Mouse (Mus musculus) E14TG2a.4 (cell line): Measurements from ENCODE around the gene Rbm39.
A peak's percentile ranks its signal among the peaks of the same experiment; 100 is the strongest.

Experiments
- H3K27me3 ChIP-seq: 2 replicates; pipeline ENCODE4 v1.6.1; 2014; ENCODE audit warnings: low read length, control low read depth; ENCODE audit not compliant: insufficient read depth
- H3K36me3 ChIP-seq: 2 replicates; pipeline ENCODE4 v1.6.1; 2014; ENCODE audit warnings: low read length, control low read depth; ENCODE audit not compliant: insufficient read depth
- H3K4me1 ChIP-seq: replicated peaks from 2 replicates; pipeline ENCODE4 v1.6.1; 2014; ENCODE audit warnings: low read depth, low read length, control low read depth
- H3K4me3 ChIP-seq: replicated peaks from 2 replicates; pipeline ENCODE4 v1.5.1; 2014; ENCODE audit warnings: mild to moderate bottlenecking, low read length
- H3K9me3 ChIP-seq: 2 replicates; pipeline ENCODE4 v1.6.1; 2014; ENCODE audit warnings: low read length, control low read depth
- CTCF ChIP-seq: conservative IDR thresholded peaks from 2 replicates; pipeline ENCODE4 v1.5.1; 2014; ENCODE audit warnings: low read length
- NANOG ChIP-seq: IDR thresholded peaks from 2 replicates; pipeline ENCODE4 v1.6.1; 2014; ENCODE audit warnings: borderline replicate concordance, low read length, mixed read lengths
- POU5F1 ChIP-seq: IDR thresholded peaks from 2 replicates; pipeline ENCODE4 v1.6.1; 2014; ENCODE audit warnings: low read length, borderline replicate concordance

Rbm39 gene

DNA sequence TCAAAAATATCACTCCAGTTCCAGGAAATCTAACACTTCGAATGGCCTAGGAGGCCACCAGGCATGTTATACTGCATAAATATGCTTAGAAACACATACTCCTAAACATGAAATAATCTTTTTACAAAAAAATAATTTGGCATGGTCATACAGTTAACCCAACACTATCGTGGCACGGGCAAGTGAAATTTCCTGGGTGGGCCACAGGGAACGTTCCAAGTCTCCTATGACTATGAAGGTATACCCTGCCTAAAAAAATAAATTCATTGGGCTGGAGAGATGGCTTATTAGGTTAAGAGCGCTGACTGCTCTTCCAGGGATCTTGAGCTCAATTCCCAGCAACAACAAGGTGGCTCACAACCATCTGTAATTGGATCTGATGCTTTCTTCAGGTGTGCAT, 13.5 kb downstream of the Rbm39 start:
- Histone ChIP-seq H3K9me3 (no peaks in the 10 kb centered on the region), H3K4me3 (no peak overlapping the region), H3K36me3 (peaks cover 96% of the 10 kb centered on the region), H3K27me3 (no peaks in the 10 kb centered on the region), H3K4me1 (0 out of 2 replicates have a peak, but pooled peaks cover 4% of the 10 kb centered on the region)
- TF ChIP-seq NANOG (no peak), POU5F1 (no peak), CTCF (no peak)

DNA sequence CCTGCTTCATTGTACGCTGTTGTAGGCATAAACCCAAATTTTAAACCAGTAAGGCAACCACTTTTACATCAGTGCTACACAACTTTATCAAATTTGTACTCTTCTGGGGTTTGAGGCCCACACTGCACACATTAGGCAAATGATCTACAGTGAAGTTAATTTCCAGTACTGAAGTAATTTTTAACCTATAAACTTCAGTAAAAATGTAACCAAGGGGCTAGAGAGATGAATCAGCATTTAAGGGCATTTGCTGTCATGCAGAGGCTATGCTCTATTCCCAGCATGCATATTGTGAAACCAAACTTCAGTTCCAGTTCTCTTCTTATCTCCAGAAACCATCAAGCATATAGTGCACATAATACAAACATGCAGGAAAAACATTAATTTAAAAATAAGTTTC, 14.6 kb downstream of the Rbm39 start:
- Histone ChIP-seq H3K36me3 (peaks cover 96% of the 10 kb centered on the region), H3K9me3 (no peaks in the 10 kb centered on the region), H3K27me3 (no peaks in the 10 kb centered on the region), H3K4me1 (0 out of 2 replicates have a peak, but pooled peaks cover 4% of the 10 kb centered on the region), H3K4me3 (no peak overlapping the region)
- no peak for TF ChIP-seq NANOG

DNA sequence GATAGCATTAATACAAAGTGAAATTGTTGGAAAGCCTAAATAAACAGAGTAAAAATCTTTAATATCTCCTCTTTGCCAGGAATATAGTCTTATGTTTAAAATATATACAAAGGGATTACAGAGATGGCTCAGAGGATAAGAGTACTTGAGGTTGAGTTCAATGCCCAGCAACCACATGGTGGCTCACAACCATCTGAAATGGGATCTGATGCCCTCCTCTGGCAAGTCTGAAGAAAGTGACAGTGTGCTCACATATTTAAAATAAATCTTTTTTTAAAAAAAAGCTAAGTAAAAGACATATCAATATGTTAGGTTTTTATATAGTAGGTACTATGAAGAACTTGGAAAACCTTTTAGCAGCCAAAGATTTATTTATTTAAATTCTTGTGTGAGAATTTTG, 28.5 kb downstream of the Rbm39 start:
- Histone ChIP-seq H3K36me3 (peaks cover 100% of the 10 kb centered on the region), H3K27me3 (no peaks in the 10 kb centered on the region), H3K9me3 (no peaks in the 10 kb centered on the region), H3K4me3 (no peak overlapping the region), H3K4me1 (0 out of 2 replicates have a peak, but pooled peaks cover 3% of the 10 kb centered on the region)
- TF ChIP-seq POU5F1 (no peak), NANOG (no peak), CTCF (no peak)

- H3K4me1 ChIP-seq = peaks cover 16% of the 10 kb centered on the region
- no peaks in the 10 kb centered on the region for H3K9me3 ChIP-seq
- no peaks in the 10 kb centered on the region for H3K27me3 ChIP-seq
- peaks cover 68% of the 10 kb centered on the region for H3K36me3 ChIP-seq
- H3K4me3 ChIP-seq = no peak overlapping the region
- TF ChIP-seq CTCF (no peak), POU5F1 (no peak), NANOG (no peak)
These were observed 32.6 kb downstream of the Rbm39 start for GRCm38 (mm10) chr2:156147316-156147915.

DNA sequence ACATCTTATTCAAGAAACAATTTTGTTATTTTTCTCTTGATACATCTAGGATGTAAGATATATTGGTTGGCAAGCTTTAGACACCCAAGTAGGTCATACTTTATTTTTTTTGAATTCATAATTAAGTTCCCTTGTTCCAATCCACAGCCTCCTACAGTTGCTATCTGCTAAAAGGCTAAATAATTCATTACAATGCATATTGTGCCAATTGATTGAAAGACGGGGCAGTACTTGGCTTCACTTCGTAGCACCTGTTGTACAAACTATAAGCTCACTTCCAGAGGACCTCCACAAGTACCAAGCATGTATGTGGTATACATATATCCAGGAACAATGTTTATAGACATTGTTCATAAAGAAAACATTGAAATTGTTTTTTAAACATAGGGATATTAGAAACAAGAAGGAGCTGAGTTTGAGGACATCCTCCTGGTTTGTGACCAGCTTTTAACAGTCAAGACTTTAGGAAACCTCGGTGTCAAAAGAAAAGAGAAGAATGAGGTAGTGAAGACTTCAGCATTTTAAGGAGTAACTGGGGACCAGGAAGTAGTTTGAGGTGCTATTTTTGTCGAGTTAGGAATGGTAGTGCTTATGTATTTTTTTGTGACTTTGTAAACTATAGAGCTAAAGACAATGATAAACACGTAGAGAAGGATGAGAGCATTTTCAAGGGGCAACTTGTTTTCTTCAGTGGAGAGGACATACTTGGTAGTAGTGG, 33.6 kb downstream of the Rbm39 start:
- H3K9me3 ChIP-seq = no peaks in the 10 kb centered on the region
- no peaks in the 10 kb centered on the region for H3K27me3 ChIP-seq
- peaks cover 16% of the 10 kb centered on the region for H3K4me1 ChIP-seq
- TF ChIP-seq NANOG (no peak), CTCF (no peak), POU5F1 (no peak)
- H3K36me3 ChIP-seq = peaks cover 65% of the 10 kb centered on the region
- no peak overlapping the region for H3K4me3 ChIP-seq

- H3K9me3 ChIP-seq = no peaks in the 10 kb centered on the region
- H3K4me3 ChIP-seq = peak overlapping the region; percentile 93; the same call in 1 of the 2 replicates
- H3K27me3 ChIP-seq = no peaks in the 10 kb centered on the region
- peaks cover 61% of the 10 kb centered on the region for H3K36me3 ChIP-seq
- peaks cover 16% of the 10 kb centered on the region for H3K4me1 ChIP-seq
- TF ChIP-seq NANOG = no peak
These were observed 34.4 kb downstream of the Rbm39 start for GRCm38 (mm10) chr2:156145486-156146130.

DNA sequence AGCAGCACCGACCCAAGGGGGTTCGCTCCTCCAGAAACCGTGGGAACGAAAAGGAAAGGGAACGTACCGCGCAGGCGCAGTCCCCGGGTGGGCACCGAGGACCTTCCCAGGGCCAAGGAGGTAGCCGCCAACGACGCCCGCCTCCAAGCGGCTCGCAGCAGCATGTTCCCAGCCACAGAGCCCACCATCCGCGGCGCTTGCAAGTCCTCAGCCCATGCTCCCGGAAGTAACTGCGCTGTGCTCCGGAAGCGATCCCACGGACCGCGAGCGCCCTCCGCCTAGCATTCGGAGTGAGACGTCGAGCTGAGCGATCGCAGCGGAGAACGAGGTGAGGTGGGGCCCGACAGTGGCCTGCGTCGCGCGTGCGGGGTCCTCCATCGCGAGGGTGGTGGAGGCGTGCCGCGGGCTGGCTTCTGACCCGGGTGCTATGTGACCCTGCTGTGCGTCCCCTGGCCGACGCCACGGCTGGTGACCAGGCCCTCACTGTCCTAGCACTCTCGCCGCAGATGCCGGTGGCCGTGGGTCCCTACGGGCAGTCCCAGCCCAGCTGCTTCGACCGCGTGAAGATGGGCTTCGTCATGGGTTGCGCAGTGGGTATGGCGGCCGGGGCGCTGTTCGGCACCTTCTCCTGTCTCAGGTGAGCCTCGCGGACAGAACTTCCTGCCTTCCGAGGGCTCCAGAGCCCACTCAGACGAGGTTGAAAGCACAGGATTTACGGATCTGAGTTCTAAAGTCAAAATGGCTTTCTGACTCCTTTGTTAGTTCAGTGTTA, 35.9 kb downstream of the Rbm39 start, which contains the start of the genes Romo1 and Nfs1:
Gene Romo1, plus strand, starts transcription at position 87 of the 772 bp plus-strand sequence.
Gene Nfs1, minus strand, starts transcription at position 234 of the 772 bp plus-strand sequence.
- TF ChIP-seq POU5F1 (no peak), CTCF (no peak), NANOG (no peak)
- Histone ChIP-seq H3K27me3 (no peaks in the 10 kb centered on the region), H3K4me1 (peaks cover 16% of the 10 kb centered on the region), H3K36me3 (peaks cover 61% of the 10 kb centered on the region), H3K4me3 (peak within 1 kb of the TSS; percentile 93), H3K9me3 (no peaks in the 10 kb centered on the region)

DNA sequence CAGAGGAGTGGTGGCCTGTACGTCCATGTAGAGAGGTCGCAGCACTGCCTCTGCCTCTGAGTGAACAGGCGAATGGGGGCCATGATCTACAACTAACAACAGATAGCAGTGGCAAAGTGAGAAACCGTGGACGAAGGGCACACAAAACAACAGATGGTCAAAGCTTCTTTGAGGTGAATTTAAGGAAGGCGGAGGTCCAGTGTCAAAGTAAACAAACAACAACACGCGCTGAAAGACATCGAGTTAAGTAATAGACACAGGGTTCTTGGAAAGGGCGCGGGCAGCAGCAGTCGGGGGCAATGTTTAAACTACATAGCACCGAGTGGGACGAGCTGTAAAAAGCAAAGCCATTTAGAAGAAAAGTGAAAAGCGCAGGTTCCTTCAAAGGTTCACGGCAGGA, 36.7 kb downstream of the Rbm39 start:
- H3K36me3 ChIP-seq = peaks cover 61% of the 10 kb centered on the region
- TF ChIP-seq POU5F1 (no peak), CTCF (no peak), NANOG (no peak)

More for the DNA sequence above, 36.7 kb downstream of the Rbm39 start:
- H3K9me3 ChIP-seq = no peaks in the 10 kb centered on the region
- no peaks in the 10 kb centered on the region for H3K27me3 ChIP-seq
- H3K4me3 ChIP-seq = peak overlapping the region; percentile 93
- peaks cover 16% of the 10 kb centered on the region for H3K4me1 ChIP-seq
